Mouse (Mus musculus): Measurements from ENCODE around the gene Pou3f3. TPM values are rescaled to one million over a fixed set of nuclear protein-coding genes. Genes with fewer than 3 reads are reported as not detected.

The Pou3f3 gene
- polyA plus RNA-seq, 2 experiments, result 0.77 to 3.2 TPM

GRCm38 (mm10) chr1:42707196-42707595 lies 11.6 kb downstream of the Pou3f3 start:
- WGBS, result 6% methylated on average over 5 of the region's 5 CpGs
- no peak for DNase-seq (ENCODE audit: low spot score)

GRCm38 (mm10) chr1:42707611-42708130 lies 12.1 kb downstream of the Pou3f3 start:
- no peak overlapping the region for H3K9ac ChIP-seq (ENCODE audit: low read depth, low read length, severe bottlenecking)

More at GRCm38 (mm10) chr1:42707196-42707595, 11.6 kb downstream of the Pou3f3 start:
- no peaks in the 10 kb centered on the region for H3K9me3 ChIP-seq (ENCODE audit: control insufficient read depth, low read length)
- no peak for ATAC-seq (ENCODE audit: low FRiP score, low read depth)
- H3K4me3 ChIP-seq (replicated peaks; ENCODE audit: low read length), result no peak overlapping the region
- H3K27ac ChIP-seq (replicated peaks; ENCODE audit: low read depth, low read length), result no peak overlapping the region
- peaks cover 98% of the 10 kb centered on the region for H3K27me3 ChIP-seq (ENCODE audit: control insufficient read depth, insufficient read depth, low read length)
- H3K4me2 ChIP-seq (replicated peaks; ENCODE audit: low read depth, low read length, severe bottlenecking), result no peak overlapping the region
- TF ChIP-seq POLR2A (IDR thresholded peaks at IDR 0.05; ENCODE audit: borderline replicate concordance, extremely low read depth, insufficient read depth, insufficient read length), result no peak
- H3K36me3 ChIP-seq (ENCODE audit: control insufficient read depth, insufficient read depth, low read length), result no peaks in the 10 kb centered on the region
- no peaks in the 10 kb centered on the region for H3K4me1 ChIP-seq (ENCODE audit: control insufficient read depth, insufficient read depth, low read length)
- no peak overlapping the region for H3K9ac ChIP-seq (ENCODE audit: low read depth, low read length, severe bottlenecking)

GRCm38 (mm10) chr1:42709024-42709423 lies 13.5 kb downstream of the Pou3f3 start:
- Histone ChIP-seq H3K4me2 (replicated peaks; ENCODE audit: low read depth, low read length, severe bottlenecking) (no peak overlapping the region), H3K36me3 (ENCODE audit: control insufficient read depth, insufficient read depth, low read length) (no peaks in the 10 kb centered on the region), H3K4me3 (replicated peaks; ENCODE audit: low read length) (no peak overlapping the region), H3K9me3 (ENCODE audit: control insufficient read depth, low read length) (no peaks in the 10 kb centered on the region), H3K27ac (replicated peaks; ENCODE audit: low read depth, low read length) (no peak overlapping the region), H3K4me1 (ENCODE audit: control insufficient read depth, insufficient read depth, low read length) (peaks cover 6% of the 10 kb centered on the region), H3K27me3 (ENCODE audit: control insufficient read depth, insufficient read depth, low read length) (peaks cover 98% of the 10 kb centered on the region), H3K9ac (ENCODE audit: low read depth, low read length, severe bottlenecking) (no peak overlapping the region)
- ATAC-seq (ENCODE audit: low FRiP score, low read depth), result no peak
- 21% methylated on average over 1 of the region's 1 CpGs for WGBS
- no peak for DNase-seq (ENCODE audit: low spot score)
- TF ChIP-seq POLR2A (IDR thresholded peaks at IDR 0.05; ENCODE audit: borderline replicate concordance, extremely low read depth, insufficient read depth, insufficient read length), result no peak

More at GRCm38 (mm10) chr1:42707611-42708130, 12.1 kb downstream of the Pou3f3 start:
- Histone ChIP-seq H3K27ac (replicated peaks; ENCODE audit: low read depth, low read length) (no peak overlapping the region), H3K36me3 (ENCODE audit: control insufficient read depth, insufficient read depth, low read length) (no peaks in the 10 kb centered on the region), H3K4me2 (replicated peaks; ENCODE audit: low read depth, low read length, severe bottlenecking) (no peak overlapping the region), H3K4me1 (ENCODE audit: control insufficient read depth, insufficient read depth, low read length) (no peaks in the 10 kb centered on the region), H3K27me3 (ENCODE audit: control insufficient read depth, insufficient read depth, low read length) (peaks cover 99% of the 10 kb centered on the region), H3K9me3 (ENCODE audit: control insufficient read depth, low read length) (no peaks in the 10 kb centered on the region), H3K4me3 (replicated peaks; ENCODE audit: low read length) (no peak overlapping the region)
- ATAC-seq (ENCODE audit: low FRiP score, low read depth), result no peak
- WGBS, result 6% methylated on average over 4 of the region's 4 CpGs
- no peak for DNase-seq (ENCODE audit: low spot score)
- no peak for TF ChIP-seq POLR2A (IDR thresholded peaks at IDR 0.05; ENCODE audit: borderline replicate concordance, extremely low read depth, insufficient read depth, insufficient read length)

- no peak overlapping the region for H3K4me3 ChIP-seq (replicated peaks; ENCODE audit: low read length)
- H3K4me2 ChIP-seq (replicated peaks; ENCODE audit: low read depth, low read length, severe bottlenecking), result no peak overlapping the region
- no peaks in the 10 kb centered on the region for H3K36me3 ChIP-seq (ENCODE audit: control insufficient read depth, insufficient read depth, low read length)
- no peaks in the 10 kb centered on the region for H3K9me3 ChIP-seq (ENCODE audit: control insufficient read depth, low read length)
- H3K27ac ChIP-seq (replicated peaks; ENCODE audit: low read depth, low read length), result no peak overlapping the region
- peaks cover 8% of the 10 kb centered on the region for H3K4me1 ChIP-seq (ENCODE audit: control insufficient read depth, insufficient read depth, low read length)
- H3K9ac ChIP-seq (ENCODE audit: low read depth, low read length, severe bottlenecking), result no peak overlapping the region
- 16% methylated on average over 7 of the region's 7 CpGs for WGBS
- DNase-seq (ENCODE audit: low spot score) (no peak), ATAC-seq (ENCODE audit: low FRiP score, low read depth) (no peak)
- H3K27me3 ChIP-seq (ENCODE audit: control insufficient read depth, insufficient read depth, low read length), result peaks cover 92% of the 10 kb centered on the region
- no peak for TF ChIP-seq POLR2A (IDR thresholded peaks at IDR 0.05; ENCODE audit: borderline replicate concordance, extremely low read depth, insufficient read depth, insufficient read length)
Observed at GRCm38 (mm10) chr1:42709431-42710160, 14.0 kb downstream of the Pou3f3 start.

- peaks cover 8% of the 10 kb centered on the region for H3K4me1 ChIP-seq (ENCODE audit: control insufficient read depth, insufficient read depth, low read length)
- H3K9ac ChIP-seq (ENCODE audit: low read depth, low read length, severe bottlenecking), result no peak overlapping the region
- DNase-seq (ENCODE audit: low spot score) (no peak), ATAC-seq (ENCODE audit: low FRiP score, low read depth) (no peak)
- 22% methylated on average over 4 of the region's 4 CpGs for WGBS
- no peaks in the 10 kb centered on the region for H3K9me3 ChIP-seq (ENCODE audit: control insufficient read depth, low read length)
- no peaks in the 10 kb centered on the region for H3K36me3 ChIP-seq (ENCODE audit: control insufficient read depth, insufficient read depth, low read length)
- no peak overlapping the region for H3K4me2 ChIP-seq (replicated peaks; ENCODE audit: low read depth, low read length, severe bottlenecking)
- H3K27ac ChIP-seq (replicated peaks; ENCODE audit: low read depth, low read length), result no peak overlapping the region
- TF ChIP-seq POLR2A (IDR thresholded peaks at IDR 0.05; ENCODE audit: borderline replicate concordance, extremely low read depth, insufficient read depth, insufficient read length), result no peak
- no peak overlapping the region for H3K4me3 ChIP-seq (replicated peaks; ENCODE audit: low read length)
- H3K27me3 ChIP-seq (ENCODE audit: control insufficient read depth, insufficient read depth, low read length), result peaks cover 92% of the 10 kb centered on the region
Observed at GRCm38 (mm10) chr1:42710234-42710633, 14.7 kb downstream of the Pou3f3 start.

Measured in limb, embryonic 14.5 days (tissue).